Mouse (Mus musculus): ENCODE results near the gene Tldc1.

DNA sequence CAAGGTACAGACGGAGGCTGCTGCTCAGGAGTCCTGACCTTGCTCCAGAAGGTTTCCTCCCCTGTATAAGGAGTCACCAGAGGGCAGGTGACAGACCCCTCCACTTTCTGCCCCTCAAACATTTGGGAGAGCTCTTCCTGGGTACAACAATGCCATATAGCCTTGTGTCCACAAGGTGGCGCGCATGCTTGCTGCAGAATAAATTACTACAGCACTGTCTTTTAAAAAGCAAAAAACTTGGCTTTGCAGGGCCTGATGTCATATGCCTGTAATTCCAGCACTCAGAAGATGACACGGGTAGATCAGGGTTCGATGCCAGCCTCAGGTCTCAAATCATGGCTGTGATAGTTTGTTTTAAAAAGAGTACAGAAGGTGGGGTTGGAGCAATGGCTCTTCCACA lies 4.5 kb upstream of the Tldc1 start:
- TF ChIP-seq CTCF (conservative IDR thresholded peaks at IDR 0.05; ENCODE audit: low read length) (peak; percentile 95), POU5F1 (IDR thresholded peaks at IDR 0.05; ENCODE audit: borderline replicate concordance, low read length) (no peak)

Measured in E14TG2a.4 (cell line).